Mouse (Mus musculus) thymus, adult 2 months (tissue): ENCODE data around the gene Stom. TPM values are rescaled to one million over a fixed set of nuclear protein-coding genes. Genes with fewer than 3 reads are reported as not detected.

Experiments used
- DNase-seq: peaks from one replicate; pipeline ENCODE4 v3.0.0; 2021
- H3K27ac ChIP-seq: fragments of 200-500 bp; 2 replicates; pipeline ENCODE4 v1.5.1; 2012; ENCODE audit warnings: low read length, control low read depth; ENCODE audit not compliant: control insufficient read depth, insufficient read depth
- H3K27me3 ChIP-seq: fragments of 200-500 bp; 2 replicates; pipeline ENCODE4 v1.6.1; 2012; ENCODE audit warnings: mild to moderate bottlenecking, low read length, moderate library complexity, mixed read lengths; ENCODE audit not compliant: control insufficient read depth, insufficient read depth
- H3K36me3 ChIP-seq: fragments of 200-500 bp; 2 replicates; pipeline ENCODE4 v1.6.1; 2012; ENCODE audit warnings: mild to moderate bottlenecking, low read length, moderate library complexity; ENCODE audit not compliant: control insufficient read depth, insufficient read depth
- H3K4me1 ChIP-seq: fragments of 200-500 bp; replicated peaks from 2 replicates; pipeline ENCODE4 v1.6.1; 2012; ENCODE audit warnings: low read length; ENCODE audit not compliant: control insufficient read depth, insufficient read depth
- H3K4me3 ChIP-seq: fragments of 200-500 bp; 2 replicates; pipeline ENCODE4 v1.5.1; 2012; ENCODE audit warnings: mild to moderate bottlenecking, low read length, control low read depth, moderate library complexity; ENCODE audit not compliant: control insufficient read depth, insufficient read depth
- CTCF ChIP-seq: fragments of 200-500 bp; IDR thresholded peaks from 2 replicates; pipeline ENCODE4 v1.5.1; 2012; ENCODE audit warnings: mild to moderate bottlenecking, control low read depth, low read length, moderate library complexity, borderline replicate concordance; ENCODE audit not compliant: control insufficient read depth, poor library complexity, insufficient read depth; ENCODE audit errors: extremely low read depth
- POLR2A ChIP-seq: fragments of 200-500 bp; IDR thresholded peaks from 2 replicates; pipeline ENCODE4 v1.6.1; 2012; ENCODE audit warnings: mild to moderate bottlenecking, low read length, control low read depth, moderate library complexity; ENCODE audit not compliant: control insufficient read depth, poor library complexity, insufficient read depth; ENCODE audit errors: extremely low read depth
- WGBS: fragments of 180-500 bp; shearing (Covaris S2); methylation state at CpG from one replicate; pipeline ENCODE4 v1.1.7; 2018; 5-methylcytosine and 5-hydroxymethylcytosine counted together
- polyA plus RNA-seq: library from polyadenylated mRNA; depleted of rRNA; stranded (reverse); fragments of >200 nt; gene quantifications from 2 replicates; pipeline ENCODE4 v1.2.3, GENCODE M21; 2012

Stom gene
- polyA plus RNA-seq, 1 experiment, result 19.4 TPM

- Histone ChIP-seq H3K27me3 (no peaks in the 10 kb centered on the region), H3K4me1 (peaks cover 9% of the 10 kb centered on the region), H3K4me3 (no peak overlapping the region), H3K36me3 (no peaks in the 10 kb centered on the region), H3K27ac (no peak overlapping the region)
- DNase-seq, result no peak
- TF ChIP-seq CTCF (no peak), POLR2A (no peak)
- WGBS, result 90% methylated on average over 7 of the region's 7 CpGs
Measured at GRCm38 (mm10) chr2:35335620-35336019, 1.2 kb downstream of the Stom start.

GRCm38 (mm10) chr2:35333670-35334069 is 3.1 kb downstream of the Stom start:
- Histone ChIP-seq H3K27ac (no peak overlapping the region), H3K27me3 (no peaks in the 10 kb centered on the region), H3K4me1 (peaks cover 9% of the 10 kb centered on the region), H3K36me3 (no peaks in the 10 kb centered on the region), H3K4me3 (no peak overlapping the region)
- no peak for DNase-seq
- TF ChIP-seq POLR2A (no peak), CTCF (no peak)

GRCm38 (mm10) chr2:35331205-35331604 is 5.6 kb downstream of the Stom start:
- H3K27me3 ChIP-seq, result no peaks in the 10 kb centered on the region
- H3K4me1 ChIP-seq, result peaks cover 12% of the 10 kb centered on the region
- H3K27ac ChIP-seq, result no peak overlapping the region
- no peaks in the 10 kb centered on the region for H3K36me3 ChIP-seq
- DNase-seq, result no peak
- no peak overlapping the region for H3K4me3 ChIP-seq
- no peak for TF ChIP-seq POLR2A
- TF ChIP-seq CTCF, result no peak
- WGBS, result 89% methylated on average over 2 of the region's 2 CpGs

- no peak for DNase-seq
- TF ChIP-seq POLR2A (no peak), CTCF (no peak)
- Histone ChIP-seq H3K36me3 (no peaks in the 10 kb centered on the region), H3K27ac (no peak overlapping the region), H3K4me3 (no peak overlapping the region), H3K27me3 (no peaks in the 10 kb centered on the region), H3K4me1 (peaks cover 7% of the 10 kb centered on the region)
- WGBS, result 19% methylated on average over 2 of the region's 2 CpGs
Measured at GRCm38 (mm10) chr2:35329061-35329460, 7.7 kb downstream of the Stom start.

GRCm38 (mm10) chr2:35328064-35328792 is 8.5 kb downstream of the Stom start:
- Histone ChIP-seq H3K4me3 (no peak overlapping the region), H3K36me3 (no peaks in the 10 kb centered on the region), H3K27ac (no peak overlapping the region), H3K4me1 (peaks cover 7% of the 10 kb centered on the region), H3K27me3 (no peaks in the 10 kb centered on the region)
- no peak for TF ChIP-seq CTCF
- TF ChIP-seq POLR2A, result no peak
- WGBS, result 50% methylated on average over 11 of the region's 11 CpGs
- DNase-seq, result no peak

GRCm38 (mm10) chr2:35327583-35327982 is 9.2 kb downstream of the Stom start:
- Histone ChIP-seq H3K27me3 (no peaks in the 10 kb centered on the region), H3K27ac (no peak overlapping the region), H3K4me1 (peaks cover 7% of the 10 kb centered on the region), H3K4me3 (no peak overlapping the region), H3K36me3 (no peaks in the 10 kb centered on the region)
- no peak for DNase-seq
- 20% methylated on average over 10 of the region's 10 CpGs for WGBS
- no peak for TF ChIP-seq POLR2A

GRCm38 (mm10) chr2:35326931-35327330 is 9.8 kb downstream of the Stom start:
- DNase-seq, result no peak
- WGBS, result 78% methylated on average over 1 of the region's 1 CpGs
- no peak overlapping the region for H3K27ac ChIP-seq

More at GRCm38 (mm10) chr2:35326931-35327330, 9.8 kb downstream of the Stom start:
- Histone ChIP-seq H3K4me1 (peaks cover 7% of the 10 kb centered on the region), H3K27me3 (no peaks in the 10 kb centered on the region), H3K4me3 (no peak overlapping the region), H3K36me3 (no peaks in the 10 kb centered on the region)
- TF ChIP-seq POLR2A, result no peak
- TF ChIP-seq CTCF, result no peak
